9 mouse cellular contexts compared by ENCODE assay signal in genomic region chr17:56304718-56305117, GRCm38 (mm10). TPM values are rescaled to one million over a fixed set of nuclear protein-coding genes. Genes with fewer than 3 reads are reported as not detected.
DNase-seq lines count a peak whose midpoint lies in the region; ATAC-seq and TF ChIP-seq lines count a peak whose summit lies in the region.
"Had no signal": no experiment of that assay in that cellular context is flagged by ENCODE, and none has a peak within 500 bp of the region (broad histone marks: within the 10 kb centered on the region; RNA-seq: fewer than 3 reads in every experiment).

No protein-coding gene starts in this region.

- 12% methylated on average over 11 of the region's 11 CpGs for WGBS in heart, embryonic 13.5 days
- 16% methylated on average over 11 of the region's 11 CpGs for WGBS in hindbrain, embryonic 11.5 days
- 23% methylated on average over 11 of the region's 11 CpGs for WGBS in midbrain, embryonic 10.5 days

- in situ Hi-C loops in ES-E14 (cut with MboI; ENCODE audit: low sequenced_read_pairs in 2 of 2, unreplicated experiment in 2 of 2) = no loop called here

- ATAC-seq in heart, embryonic 13.5 days (ENCODE audit: extremely low read depth, insufficient number of reproducible peaks, low FRiP score, low TSS enrichment) = no peak
- no peak for ATAC-seq in hindbrain, embryonic 11.5 days (ENCODE audit: low FRiP score)

- DNase-seq in heart, postnatal 14 days = no peak
- DNase-seq in ES-E14 (ENCODE audit: low read depth, low spot score) = no peak
- no peak for DNase-seq in hindbrain, embryonic 11.5 days (ENCODE audit: low spot score)
- DNase-seq in midbrain, embryonic 10.5 days (ENCODE audit: low spot score) = no peak
- no peak for DNase-seq in spleen, postnatal 14 days (ENCODE audit: low spot score in 2 of 2)
- no peak for DNase-seq in left cerebral cortex, postnatal 25 days (ENCODE audit: low spot score in 2 of 2)
- no peak for DNase-seq in right cerebral cortex, postnatal 14 days

- no peaks in the 10 kb centered on the region for H3K27me3 ChIP-seq in heart, embryonic 13.5 days (replicated peaks)
- H3K27me3 ChIP-seq in hindbrain, embryonic 11.5 days (ENCODE audit: control insufficient read depth, insufficient read depth, low read length) = no peaks in the 10 kb centered on the region
- H3K27me3 ChIP-seq in midbrain, embryonic 10.5 days (ENCODE audit: low read depth, poor library complexity, severe bottlenecking) = no peaks in the 10 kb centered on the region

- intact Hi-C loops in heart, postnatal 14 days (cut with DNase I) = no loop called here
- intact Hi-C loops in left cerebral cortex, postnatal 25 days (cut with DNase I) = no loop called here

- H3K9me3 ChIP-seq in heart, embryonic 13.5 days = no peaks in the 10 kb centered on the region
- H3K9me3 ChIP-seq in ES-E14 (ENCODE audit: control insufficient read depth, insufficient read depth, low read depth, low read length) = no peaks in the 10 kb centered on the region
- H3K9me3 ChIP-seq in hindbrain, embryonic 11.5 days (ENCODE audit: control insufficient read depth, low read length) = no peaks in the 10 kb centered on the region
- H3K9me3 ChIP-seq in midbrain, embryonic 10.5 days (replicated peaks) = no peaks in the 10 kb centered on the region

- H3K4me2 ChIP-seq in heart, embryonic 13.5 days = peak overlapping the region; percentile 100
- H3K4me2 ChIP-seq in hindbrain, embryonic 11.5 days (replicated peaks; ENCODE audit: low read depth, low read length) = peak overlapping the region; percentile 95

- peaks cover 56% of the 10 kb centered on the region for H3K4me1 ChIP-seq in heart, embryonic 13.5 days
- H3K4me1 ChIP-seq in ES-E14 (ENCODE audit: control insufficient read depth in 2 of 2, insufficient read depth in 2 of 2, low read length in 2 of 2, poor library complexity in 1 of 2) = peaks cover 4 to 34% of the 10 kb centered on the region in 2 experiments; a peak in 3 of 4 replicates
- peaks cover 16% of the 10 kb centered on the region for H3K4me1 ChIP-seq in hindbrain, embryonic 11.5 days (replicated peaks; ENCODE audit: control insufficient read depth, insufficient read depth, low read length)
- H3K4me1 ChIP-seq in midbrain, embryonic 10.5 days = peaks cover 57% of the 10 kb centered on the region

- H3K9ac ChIP-seq in heart, embryonic 13.5 days = peak overlapping the region; percentile 90
- peak overlapping the region; percentile 91 for H3K9ac ChIP-seq in ES-E14 (ENCODE audit: insufficient read depth, low read depth, low read length, poor library complexity, severe bottlenecking)
- H3K9ac ChIP-seq in hindbrain, embryonic 11.5 days (ENCODE audit: low read depth, low read length) = peak overlapping the region; percentile 79

- peak overlapping the region; percentile 88 for H3K4me3 ChIP-seq in heart, embryonic 13.5 days
- H3K4me3 ChIP-seq in ES-E14 (ENCODE audit: insufficient read depth in 1 of 2, low read depth in 1 of 2, low read length in 2 of 2, poor library complexity in 1 of 2, severe bottlenecking in 1 of 2) = peak overlapping the region; percentile 77 to 91
- peak overlapping the region; percentile 71 for H3K4me3 ChIP-seq in hindbrain, embryonic 11.5 days (ENCODE audit: low read depth, low read length)
- peak overlapping the region; percentile 81 for H3K4me3 ChIP-seq in midbrain, embryonic 10.5 days

- 0 out of 2 replicates have a peak overlapping the region, but pooled peaks have one; percentile 1 for H3K27ac ChIP-seq in heart, embryonic 13.5 days (replicated peaks)
- H3K27ac ChIP-seq in ES-E14 (ENCODE audit: insufficient read depth, low read depth, low read length, poor library complexity, severe bottlenecking) = no peak overlapping the region
- no peak overlapping the region for H3K27ac ChIP-seq in hindbrain, embryonic 11.5 days (ENCODE audit: low read depth, low read length)
- H3K27ac ChIP-seq in midbrain, embryonic 10.5 days (replicated peaks) = peak overlapping the region; percentile 98

- H3K36me3 ChIP-seq in heart, embryonic 13.5 days = peaks cover 42% of the 10 kb centered on the region
- H3K36me3 ChIP-seq in ES-E14 (ENCODE audit: control insufficient read depth, insufficient read depth, low read length, poor library complexity, severe bottlenecking) = peaks cover 49% of the 10 kb centered on the region
- peaks cover 4% of the 10 kb centered on the region; the same call in 1 of the 2 replicates for H3K36me3 ChIP-seq in hindbrain, embryonic 11.5 days (ENCODE audit: control insufficient read depth, insufficient read depth, low read length)
- H3K36me3 ChIP-seq in midbrain, embryonic 10.5 days = peaks cover 51% of the 10 kb centered on the region

TF ChIP-seq in ES-E14, 5 proteins besides CTCF, POLR2A, EP300 and RAD21:
- no peak for TF ChIP-seq HCFC1 (IDR thresholded peaks at IDR 0.05; ENCODE audit: borderline replicate concordance, insufficient read depth, low read length)
- TF ChIP-seq MAFK (IDR thresholded peaks at IDR 0.05; ENCODE audit: insufficient read depth, low read depth, low read length) = no peak
- TF ChIP-seq ZC3H11A (IDR thresholded peaks at IDR 0.05; ENCODE audit: borderline replicate concordance, low read depth, low read length) = no peak
- no peak for TF ChIP-seq ZNF384 (IDR thresholded peaks at IDR 0.05; ENCODE audit: low read depth, low read length)
- no peak for TF ChIP-seq CHD2 (IDR thresholded peaks at IDR 0.05; ENCODE audit: low read depth, low read length)

RNA-seq across cellular contexts. Expression of gene Uhrf1, which starts 1.6 kb away (rescaled TPM):
- polyA plus RNA-seq in heart, embryonic 13.5 days (2015; fragmentation: Nextera tagmentation; extraction: Ambion mirVana) = 70.7 and 74.7 TPM in 2 replicates
- 10 to 100 TPM in 1 of 2 experiments, 1 to 10 TPM in 1; 4.8 to 12.2 TPM for total RNA-seq in heart, postnatal 14 days (2021)
- total RNA-seq in ES-E14 (2012; rRNA removed) = 238 and 265 TPM in 2 replicates
- polyA plus RNA-seq in hindbrain, embryonic 11.5 days (2014; fragmentation: Nextera tagmentation; extraction: Ambion mirVana) = 77.7 and 95.9 TPM in 2 replicates
- polyA plus RNA-seq in midbrain, embryonic 10.5 days (2016; fragmentation: Nextera tagmentation; extraction: Ambion mirVana) = 291 and 321 TPM in 2 replicates
- 1 to 10 TPM in 1 of 2 experiments, under 1 TPM in 1; 0.69 to 1.1 TPM for total RNA-seq in left cerebral cortex, postnatal 25 days (2021)

RNA-seq across cellular contexts. Expression of gene Arrdc5, which starts 4.6 kb away (rescaled TPM):
- not detected in 2 replicates for polyA plus RNA-seq in heart, embryonic 13.5 days (2015; fragmentation: Nextera tagmentation; extraction: Ambion mirVana)
- under 1 TPM in 1 of 2 experiments, not detected in 1; 0.36 TPM for total RNA-seq in heart, postnatal 14 days (2021)
- 0.21 TPM in 1 of 2 replicates, not detected in the other for total RNA-seq in ES-E14 (2012; rRNA removed)
- polyA plus RNA-seq in hindbrain, embryonic 11.5 days (2014; fragmentation: Nextera tagmentation; extraction: Ambion mirVana) = not detected in 2 replicates
- not detected in 2 replicates for polyA plus RNA-seq in midbrain, embryonic 10.5 days (2016; fragmentation: Nextera tagmentation; extraction: Ambion mirVana)
- not detected for total RNA-seq in left cerebral cortex, postnatal 25 days (2021)
- polyA plus RNA-seq: large intestine, adult 2 months had no signal

RNA-seq across cellular contexts. Expression of gene Plin3, which starts 12.0 kb away (rescaled TPM):
- 67.1 and 71.8 TPM in 2 replicates for polyA plus RNA-seq in heart, embryonic 13.5 days (2015; fragmentation: Nextera tagmentation; extraction: Ambion mirVana)
- 100 to 1,000 TPM; 115 to 133 TPM for total RNA-seq in heart, postnatal 14 days (2021)
- total RNA-seq in ES-E14 (2012; rRNA removed) = 40.5 and 53.9 TPM in 2 replicates
- polyA plus RNA-seq in hindbrain, embryonic 11.5 days (2014; fragmentation: Nextera tagmentation; extraction: Ambion mirVana) = 25.0 and 26.2 TPM in 2 replicates
- polyA plus RNA-seq in midbrain, embryonic 10.5 days (2016; fragmentation: Nextera tagmentation; extraction: Ambion mirVana) = 59.5 and 70.0 TPM in 2 replicates
- 10 to 100 TPM in 1 of 2 experiments, 1 to 10 TPM in 1; 7.6 to 10.3 TPM for total RNA-seq in left cerebral cortex, postnatal 25 days (2021)

RNA-seq across cellular contexts. Expression of gene Kdm4b, which starts 21.1 kb away (rescaled TPM):
- 25.5 and 25.9 TPM in 2 replicates for polyA plus RNA-seq in heart, embryonic 13.5 days (2015; fragmentation: Nextera tagmentation; extraction: Ambion mirVana)
- total RNA-seq in heart, postnatal 14 days (2021) = 10 to 100 TPM; 44.3 to 44.9 TPM
- 21.1 and 43.7 TPM in 2 replicates for total RNA-seq in ES-E14 (2012; rRNA removed)
- polyA plus RNA-seq in hindbrain, embryonic 11.5 days (2014; fragmentation: Nextera tagmentation; extraction: Ambion mirVana) = 33.7 and 39.0 TPM in 2 replicates
- 45.2 and 56.1 TPM in 2 replicates for polyA plus RNA-seq in midbrain, embryonic 10.5 days (2016; fragmentation: Nextera tagmentation; extraction: Ambion mirVana)
- 10 to 100 TPM; 70.0 to 74.4 TPM for total RNA-seq in left cerebral cortex, postnatal 25 days (2021)

RNA-seq across cellular contexts. Expression of gene Ticam1, which starts 28.1 kb away (rescaled TPM):
- 7.7 and 8.4 TPM in 2 replicates for polyA plus RNA-seq in heart, embryonic 13.5 days (2015; fragmentation: Nextera tagmentation; extraction: Ambion mirVana)
- total RNA-seq in heart, postnatal 14 days (2021) = 10 to 100 TPM in 1 of 2 experiments, 1 to 10 TPM in 1; 9.5 to 11.4 TPM
- 2.4 and 2.8 TPM in 2 replicates for total RNA-seq in ES-E14 (2012; rRNA removed)
- 2.1 and 2.7 TPM in 2 replicates for polyA plus RNA-seq in hindbrain, embryonic 11.5 days (2014; fragmentation: Nextera tagmentation; extraction: Ambion mirVana)
- 2.4 and 3.1 TPM in 2 replicates for polyA plus RNA-seq in midbrain, embryonic 10.5 days (2016; fragmentation: Nextera tagmentation; extraction: Ambion mirVana)
- total RNA-seq in left cerebral cortex, postnatal 25 days (2021) = 1 to 10 TPM; 5.2 to 5.4 TPM

Comparison
In these comparisons a context has a peak if more than half of its experiments do, and no peak if none do; other contexts are left out.
1. H3K27ac ChIP-seq: peak in heart, embryonic 13.5 days (single experiment) and midbrain, embryonic 10.5 days (single experiment); none in ES-E14 (single experiment) and hindbrain, embryonic 11.5 days (single experiment).
2. RNA of gene Uhrf1, which starts 1.6 kb away (total RNA-seq): 238 to 265 TPM in ES-E14; 4.8 to 12.2 TPM in heart, postnatal 14 days and 0.69 to 1.1 TPM in left cerebral cortex, postnatal 25 days; every median in the first group is over 10 times any median in the second.
3. Peak in every context shown above with its lines, with median percentiles within 50 percentile points of each other: H3K4me3 ChIP-seq and H3K9ac ChIP-seq.